Mouse (Mus musculus) cerebellum, adult 2 months (tissue): ENCODE data around the gene Dnah1.

ENCODE experiments used
- CTCF ChIP-seq: fragments of 200-500 bp; IDR thresholded peaks from 2 replicates; pipeline ENCODE4 v1.5.1; 2011; ENCODE audit warnings: low read depth, mild to moderate bottlenecking, control low read depth, low read length, moderate library complexity, borderline replicate concordance; ENCODE audit not compliant: insufficient read depth
- POLR2A ChIP-seq: fragments of 200-500 bp; IDR thresholded peaks from 2 replicates; pipeline ENCODE4 v1.6.1; 2011; ENCODE audit warnings: low read length, control low read depth, borderline replicate concordance; ENCODE audit not compliant: insufficient read depth

- TF ChIP-seq CTCF, result no peak
- no peak for TF ChIP-seq POLR2A
These were observed 14.3 kb upstream of the Dnah1 start for GRCm38 (mm10) chr14:31337947-31338346.
